Mouse (Mus musculus) erythroblast, embryonic 14.5 days (primary cell): Measurements from ENCODE around the gene Vps33b. TPM values are rescaled to one million over a fixed set of nuclear protein-coding genes. Genes with fewer than 3 reads are reported as not detected.

Experiments used
- H3K27me3 ChIP-seq: 2 replicates; pipeline ENCODE4 v1.6.1; 2012; ENCODE audit warnings: inconsistent platforms; ENCODE audit not compliant: control insufficient read depth
- H3K36me3 ChIP-seq: 2 replicates; pipeline ENCODE4 v1.6.1; 2012; ENCODE audit warnings: mild to moderate bottlenecking, inconsistent platforms; ENCODE audit not compliant: control insufficient read depth
- H3K4me1 ChIP-seq: 2 replicates; pipeline ENCODE4 v1.6.1; 2012; ENCODE audit warnings: inconsistent platforms; ENCODE audit not compliant: control insufficient read depth
- H3K4me3 ChIP-seq: replicated peaks from 2 replicates; pipeline ENCODE3; 2012; ENCODE audit warnings: moderate library complexity, mild to moderate bottlenecking, inconsistent platforms
- H3K9me3 ChIP-seq: 2 replicates; pipeline ENCODE4 v1.6.1; 2012; ENCODE audit warnings: low read length, inconsistent platforms, mixed read lengths; ENCODE audit not compliant: control insufficient read depth
- GATA1 ChIP-seq: IDR thresholded peaks from 2 replicates; pipeline ENCODE4 v1.6.1; 2012; ENCODE audit warnings: low read length, inconsistent platforms, mixed read lengths
- TAL1 ChIP-seq: IDR thresholded peaks from 3 replicates; pipeline ENCODE4 v1.6.1; 2012; ENCODE audit warnings: low read length, inconsistent platforms, mixed read lengths
- polyA plus RNA-seq: library from polyadenylated mRNA; stranded (reverse); fragments of >175 nt; gene quantifications from 2 replicates; pipeline ENCODE4 v1.2.3, GENCODE M21; 2012

Vps33b gene
- polyA plus RNA-seq, 1 experiment: 0.14 TPM

DNA sequence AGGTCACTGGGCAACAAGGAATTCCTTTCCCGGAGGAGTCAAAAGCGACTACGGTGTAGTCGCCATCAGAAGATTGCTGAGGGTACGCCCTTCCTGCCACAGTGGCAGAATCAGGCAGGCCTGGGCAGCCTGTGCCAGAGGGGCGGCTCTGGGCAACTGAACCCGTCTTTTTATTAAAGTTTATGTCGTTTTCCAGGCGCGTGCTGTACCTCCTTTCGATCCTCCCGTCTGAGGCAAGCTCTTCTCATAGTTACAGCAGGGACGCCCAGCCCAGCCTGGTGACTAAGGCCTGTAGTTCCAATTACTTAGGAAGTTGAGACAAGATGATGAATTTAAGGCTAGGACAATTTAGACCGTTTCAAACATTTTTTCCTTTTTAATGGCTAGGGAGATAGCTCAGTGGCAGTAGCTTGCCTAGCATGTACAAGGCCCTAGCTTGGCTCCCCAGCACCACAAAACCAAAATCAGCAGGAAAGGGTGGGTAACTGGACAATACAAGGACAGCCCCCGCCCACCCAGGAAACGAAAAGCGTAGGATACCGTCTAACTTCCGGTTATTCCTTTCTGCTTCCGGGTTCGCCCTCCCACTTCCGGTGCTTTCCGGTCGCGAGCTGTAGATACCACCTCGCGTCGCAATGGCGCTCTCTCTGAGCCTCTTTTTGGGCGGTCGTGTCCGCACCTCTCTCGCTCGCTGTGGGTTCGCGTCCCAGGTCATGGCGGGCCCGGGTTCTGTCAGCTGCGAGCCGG, 8.7 kb upstream of the Vps33b start, which contains the start of gene Ngrn:
Ngrn (plus strand) TSS at position 591 of the 747 bp plus-strand sequence.
- H3K27me3 ChIP-seq: peaks cover 6% of the 10 kb centered on the region; the same call in 1 of the 2 replicates
- H3K36me3 ChIP-seq: peaks cover 22% of the 10 kb centered on the region
- no peak for TF ChIP-seq TAL1
- H3K4me1 ChIP-seq: peaks cover 48% of the 10 kb centered on the region
- no peaks in the 10 kb centered on the region; the same call in 1 of the 2 replicates for H3K9me3 ChIP-seq
- peak within 1 kb of the TSS; percentile 94 for H3K4me3 ChIP-seq

GRCm38 (mm10) chr7:80261372-80261990, 8.0 kb upstream of the Vps33b start:
- Histone ChIP-seq H3K27me3 (peaks cover 6% of the 10 kb centered on the region; the same call in 1 of the 2 replicates), H3K4me1 (peaks cover 48% of the 10 kb centered on the region), H3K4me3 (peak overlapping the region; percentile 94), H3K36me3 (peaks cover 29% of the 10 kb centered on the region), H3K9me3 (no peaks in the 10 kb centered on the region; the same call in 1 of the 2 replicates)
- no peak for TF ChIP-seq TAL1
- TF ChIP-seq GATA1: no peak

DNA sequence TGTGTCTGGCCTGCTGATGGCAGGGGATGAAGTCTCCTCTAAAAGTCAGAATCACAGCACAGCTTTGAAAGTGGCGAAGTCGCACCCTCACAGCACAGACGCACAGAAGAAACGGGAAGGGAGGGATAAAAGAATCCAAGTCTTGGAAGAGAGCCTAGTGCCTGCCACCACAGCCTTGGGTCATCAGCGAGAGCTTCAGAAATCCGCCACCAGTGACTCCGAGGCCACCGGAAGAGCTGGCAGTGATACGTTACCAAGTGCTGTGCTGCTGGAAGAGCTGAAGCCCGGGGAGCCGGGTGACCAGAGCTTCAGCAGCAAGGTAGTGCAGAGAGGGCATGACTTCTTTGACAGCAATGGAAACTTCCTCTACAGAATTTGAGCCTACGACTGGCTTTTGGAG, 4.8 kb upstream of the Vps33b start:
- TF ChIP-seq TAL1 (no peak), GATA1 (no peak)
- H3K4me3 ChIP-seq: no peak overlapping the region
- H3K4me1 ChIP-seq: peaks cover 50% of the 10 kb centered on the region
- peaks cover 43% of the 10 kb centered on the region for H3K36me3 ChIP-seq
- H3K9me3 ChIP-seq: no peaks in the 10 kb centered on the region; the same call in 1 of the 2 replicates
- H3K27me3 ChIP-seq: 0 out of 2 replicates have a peak, but pooled peaks cover 4% of the 10 kb centered on the region

- no peak for TF ChIP-seq TAL1
- no peak for TF ChIP-seq GATA1
- Histone ChIP-seq H3K27me3 (no peaks in the 10 kb centered on the region), H3K36me3 (peaks cover 49% of the 10 kb centered on the region)
Observed at GRCm38 (mm10) chr7:80267764-80268163, 1.7 kb upstream of the Vps33b start.

GRCm38 (mm10) chr7:80269751-80270255, 354 bp downstream of the Vps33b start:
- peaks cover 60% of the 10 kb centered on the region for H3K36me3 ChIP-seq
- H3K27me3 ChIP-seq: no peaks in the 10 kb centered on the region
- peak overlapping the region; percentile 82 for H3K4me3 ChIP-seq
- no peak for TF ChIP-seq TAL1
- TF ChIP-seq GATA1: no peak
- H3K9me3 ChIP-seq: no peaks in the 10 kb centered on the region; the same call in 1 of the 2 replicates
- peaks cover 40% of the 10 kb centered on the region for H3K4me1 ChIP-seq

More at GRCm38 (mm10) chr7:80267764-80268163, 1.7 kb upstream of the Vps33b start:
- Histone ChIP-seq H3K9me3 (no peaks in the 10 kb centered on the region), H3K4me1 (peaks cover 47% of the 10 kb centered on the region), H3K4me3 (no peak overlapping the region)

GRCm38 (mm10) chr7:80273456-80273855, 4.0 kb downstream of the Vps33b start:
- H3K36me3 ChIP-seq: peaks cover 62% of the 10 kb centered on the region
- H3K27me3 ChIP-seq: no peaks in the 10 kb centered on the region
- H3K4me1 ChIP-seq: peaks cover 37% of the 10 kb centered on the region
- no peaks in the 10 kb centered on the region; the same call in 1 of the 2 replicates for H3K9me3 ChIP-seq
- no peak overlapping the region for H3K4me3 ChIP-seq
- TF ChIP-seq TAL1 (no peak), GATA1 (no peak)

- Histone ChIP-seq H3K36me3 (peaks cover 86% of the 10 kb centered on the region), H3K27me3 (no peaks in the 10 kb centered on the region), H3K4me3 (no peak overlapping the region), H3K9me3 (no peaks in the 10 kb centered on the region; the same call in 1 of the 2 replicates), H3K4me1 (peaks cover 18% of the 10 kb centered on the region)
- no peak for TF ChIP-seq TAL1
- no peak for TF ChIP-seq GATA1
Observed at GRCm38 (mm10) chr7:80276374-80276773, 6.9 kb downstream of the Vps33b start.

GRCm38 (mm10) chr7:80280032-80280431, 10.6 kb downstream of the Vps33b start:
- Histone ChIP-seq H3K4me3 (no peak overlapping the region), H3K27me3 (no peaks in the 10 kb centered on the region), H3K9me3 (no peaks in the 10 kb centered on the region; the same call in 1 of the 2 replicates), H3K36me3 (peaks cover 84% of the 10 kb centered on the region), H3K4me1 (peaks cover 27% of the 10 kb centered on the region)
- TF ChIP-seq GATA1 (no peak), TAL1 (no peak)

GRCm38 (mm10) chr7:80280998-80281397, 11.5 kb downstream of the Vps33b start:
- no peak for TF ChIP-seq GATA1
- no peak for TF ChIP-seq TAL1
- Histone ChIP-seq H3K4me1 (peaks cover 27% of the 10 kb centered on the region), H3K4me3 (no peak overlapping the region), H3K36me3 (peaks cover 87% of the 10 kb centered on the region), H3K27me3 (no peaks in the 10 kb centered on the region), H3K9me3 (no peaks in the 10 kb centered on the region)
